Mouse (Mus musculus) CH12.LX (cell line): ENCODE measurements at regions not wholly inside any gene's neighbourhood (a gene's known extent, or its start where the extent isn't known, plus 50 kb on each side); places are given as distances from the start of the nearest gene placed in this dataset.

ENCODE experiments used
- CHD2 ChIP-seq: IDR thresholded peaks from 2 replicates; pipeline ENCODE4 v1.6.1; 2011; ENCODE audit warnings: low read length, improper control_type of control experiment
- CTCF ChIP-seq, 2 experiments: IDR thresholded peaks in 1 of 2; conservative IDR thresholded peaks in 1 of 2; 2 replicates each; pipeline ENCODE4 v1.5.1; 2011 to 2012; ENCODE audit warnings: low read depth in 2 of 2, low read length in 2 of 2, improper control_type of control experiment in 1 of 2, inconsistent platforms in 1 of 2, mild to moderate bottlenecking in 1 of 2, moderate library complexity in 1 of 2
- ETS1 ChIP-seq: conservative IDR thresholded peaks from 2 replicates; pipeline ENCODE4 v1.6.1; 2012; ENCODE audit warnings: low read depth, mild to moderate bottlenecking, inconsistent platforms, low read length, improper control_type of control experiment, moderate library complexity
- IRF4 ChIP-seq: IDR thresholded peaks from 2 replicates; pipeline ENCODE4 v1.6.1; 2014; ENCODE audit warnings: low read depth, mild to moderate bottlenecking, inconsistent platforms, low read length, improper control_type of control experiment
- MAX ChIP-seq: IDR thresholded peaks from 2 replicates; pipeline ENCODE4 v1.6.1; 2011; ENCODE audit warnings: low read length, improper control_type of control experiment
- MYC ChIP-seq: IDR thresholded peaks from 2 replicates; pipeline ENCODE4 v1.6.1; 2011; ENCODE audit warnings: low read depth, mild to moderate bottlenecking, improper control_type of control experiment, low read length
- POLR2A ChIP-seq: IDR thresholded peaks from 2 replicates; pipeline ENCODE4 v1.6.1; 2011; ENCODE audit warnings: low read depth, mild to moderate bottlenecking, improper control_type of control experiment, low read length
- RAD21 ChIP-seq: IDR thresholded peaks from 2 replicates; pipeline ENCODE4 v1.6.1; 2011; ENCODE audit warnings: low read depth, mild to moderate bottlenecking, low read length, improper control_type of control experiment, moderate library complexity
- USF1 ChIP-seq: IDR thresholded peaks from 2 replicates; pipeline ENCODE4 v1.6.1; 2014; ENCODE audit warnings: low read depth, mild to moderate bottlenecking, inconsistent platforms, low read length, improper control_type of control experiment

DNA sequence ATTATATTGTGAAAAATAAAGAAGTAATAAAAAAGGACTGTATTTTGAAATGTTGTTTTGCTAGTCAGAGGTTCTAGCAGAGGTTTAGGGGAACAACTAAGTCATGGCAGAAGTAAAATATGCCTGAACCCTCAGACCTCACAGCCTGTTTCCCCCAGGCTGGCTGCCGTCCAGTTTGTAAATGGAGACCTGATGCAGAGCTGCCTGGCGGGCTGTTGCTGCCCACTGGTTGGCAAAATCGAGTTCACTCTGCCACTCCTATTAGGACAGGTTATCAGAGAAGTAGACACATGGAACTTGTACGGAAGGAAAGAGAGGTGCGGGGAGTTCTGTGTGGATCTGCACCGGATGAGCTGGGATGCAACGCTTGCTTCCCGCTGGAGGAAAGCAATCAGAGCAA, 168.5 kb downstream of the Brinp2 start:
- TF ChIP-seq CTCF (conservative IDR thresholded peaks at IDR 0.05 in 1 of 2, IDR thresholded peaks at IDR 0.05 in 1 of 2; ENCODE audit: low read depth in 2 of 2, low read length in 2 of 2) (no peak), ETS1 (no peak), USF1 (no peak), CHD2 (no peak), POLR2A (no peak), RAD21 (no peak), MAX (no peak), MYC (no peak), IRF4 (no peak)
